Mouse (Mus musculus): ENCODE measurements around the gene Zfyve16. TPM values are rescaled to one million over a fixed set of nuclear protein-coding genes. Genes with fewer than 3 reads are reported as not detected.

The Zfyve16 gene
- total and polyA plus RNA-seq, 2 experiments from 2014 or later = 6.3 to 11.2 TPM

GRCm38 (mm10) chr13:92467891-92468290 is 62.8 kb downstream of the Zfyve16 start:
- H3K4me2 ChIP-seq (ENCODE audit: low read depth, low read length) = no peak overlapping the region
- TF ChIP-seq CTCF (IDR thresholded peaks at IDR 0.05; ENCODE audit: low read depth) = no peak
- TF ChIP-seq EP300 (IDR thresholded peaks at IDR 0.05; ENCODE audit: low read depth) = no peak
- H3K4me1 ChIP-seq (ENCODE audit: control insufficient read depth, insufficient read depth) = no peaks in the 10 kb centered on the region
- no peaks in the 10 kb centered on the region for H3K27me3 ChIP-seq (ENCODE audit: control insufficient read depth, insufficient read depth, low read length)
- WGBS = 59% methylated on average over 9 of the region's 9 CpGs
- H3K9me3 ChIP-seq (replicated peaks; ENCODE audit: control insufficient read depth, low read length) = no peaks in the 10 kb centered on the region
- no peak for ATAC-seq (ENCODE audit: insufficient read depth, low read depth)
- H3K36me3 ChIP-seq (replicated peaks; ENCODE audit: control insufficient read depth, insufficient read depth, low read length) = peaks cover 16% of the 10 kb centered on the region; the same call in 1 of the 2 replicates
- no peak for DNase-seq (ENCODE audit: low spot score)
- H3K27ac ChIP-seq (ENCODE audit: low read depth) = no peak overlapping the region
- H3K9ac ChIP-seq (replicated peaks; ENCODE audit: low read depth, low read length) = no peak overlapping the region
- no peak overlapping the region for H3K4me3 ChIP-seq (ENCODE audit: low read depth, low read length)

GRCm38 (mm10) chr13:92464698-92465097 is 66.0 kb downstream of the Zfyve16 start:
- Histone ChIP-seq H3K9ac (replicated peaks; ENCODE audit: low read depth, low read length) (no peak overlapping the region), H3K4me1 (ENCODE audit: control insufficient read depth, insufficient read depth) (no peaks in the 10 kb centered on the region), H3K9me3 (replicated peaks; ENCODE audit: control insufficient read depth, low read length) (no peaks in the 10 kb centered on the region), H3K27ac (ENCODE audit: low read depth) (no peak overlapping the region), H3K4me2 (ENCODE audit: low read depth, low read length) (no peak overlapping the region), H3K27me3 (ENCODE audit: control insufficient read depth, insufficient read depth, low read length) (no peaks in the 10 kb centered on the region), H3K36me3 (replicated peaks; ENCODE audit: control insufficient read depth, insufficient read depth, low read length) (peaks cover 16% of the 10 kb centered on the region; the same call in 1 of the 2 replicates), H3K4me3 (ENCODE audit: low read depth, low read length) (no peak overlapping the region)
- TF ChIP-seq EP300 (IDR thresholded peaks at IDR 0.05; ENCODE audit: low read depth) = no peak
- no peak for TF ChIP-seq CTCF (IDR thresholded peaks at IDR 0.05; ENCODE audit: low read depth)
- DNase-seq (ENCODE audit: low spot score) (no peak), ATAC-seq (ENCODE audit: insufficient read depth, low read depth) (no peak)
- WGBS = 85% methylated on average over 3 of the region's 3 CpGs

- H3K4me2 ChIP-seq (ENCODE audit: low read depth, low read length) = no peak overlapping the region
- no peak overlapping the region for H3K27ac ChIP-seq (ENCODE audit: low read depth)
- no peaks in the 10 kb centered on the region for H3K27me3 ChIP-seq (ENCODE audit: control insufficient read depth, insufficient read depth, low read length)
- H3K36me3 ChIP-seq (replicated peaks; ENCODE audit: control insufficient read depth, insufficient read depth, low read length) = no peaks in the 10 kb centered on the region
- no peaks in the 10 kb centered on the region for H3K4me1 ChIP-seq (ENCODE audit: control insufficient read depth, insufficient read depth)
- no peak overlapping the region for H3K9ac ChIP-seq (replicated peaks; ENCODE audit: low read depth, low read length)
- WGBS = 77% methylated on average over 7 of the region's 7 CpGs
- TF ChIP-seq CTCF (IDR thresholded peaks at IDR 0.05; ENCODE audit: low read depth) (no peak), EP300 (IDR thresholded peaks at IDR 0.05; ENCODE audit: low read depth) (no peak)
- DNase-seq (ENCODE audit: low spot score) = no peak
- no peak for ATAC-seq (ENCODE audit: insufficient read depth, low read depth)
- no peaks in the 10 kb centered on the region for H3K9me3 ChIP-seq (replicated peaks; ENCODE audit: control insufficient read depth, low read length)
- H3K4me3 ChIP-seq (ENCODE audit: low read depth, low read length) = no peak overlapping the region
Measured at GRCm38 (mm10) chr13:92446872-92447271, 83.8 kb downstream of the Zfyve16 start.

- Histone ChIP-seq H3K9me3 (replicated peaks; ENCODE audit: control insufficient read depth, low read length) (no peaks in the 10 kb centered on the region), H3K27ac (ENCODE audit: low read depth) (no peak overlapping the region), H3K27me3 (ENCODE audit: control insufficient read depth, insufficient read depth, low read length) (no peaks in the 10 kb centered on the region), H3K36me3 (replicated peaks; ENCODE audit: control insufficient read depth, insufficient read depth, low read length) (no peaks in the 10 kb centered on the region), H3K9ac (replicated peaks; ENCODE audit: low read depth, low read length) (no peak overlapping the region), H3K4me2 (ENCODE audit: low read depth, low read length) (no peak overlapping the region), H3K4me3 (ENCODE audit: low read depth, low read length) (no peak overlapping the region), H3K4me1 (ENCODE audit: control insufficient read depth, insufficient read depth) (no peaks in the 10 kb centered on the region)
- DNase-seq (ENCODE audit: low spot score) = no peak
- TF ChIP-seq EP300 (IDR thresholded peaks at IDR 0.05; ENCODE audit: low read depth) (no peak), CTCF (IDR thresholded peaks at IDR 0.05; ENCODE audit: low read depth) (no peak)
- ATAC-seq (ENCODE audit: insufficient read depth, low read depth) = no peak
- WGBS = 74% methylated on average over 13 of the region's 13 CpGs
Measured at GRCm38 (mm10) chr13:92440286-92440685, 90.4 kb downstream of the Zfyve16 start.

GRCm38 (mm10) chr13:92438656-92439055 is 92.0 kb downstream of the Zfyve16 start:
- Histone ChIP-seq H3K27me3 (ENCODE audit: control insufficient read depth, insufficient read depth, low read length) (no peaks in the 10 kb centered on the region), H3K27ac (ENCODE audit: low read depth) (no peak overlapping the region), H3K9ac (replicated peaks; ENCODE audit: low read depth, low read length) (no peak overlapping the region), H3K4me2 (ENCODE audit: low read depth, low read length) (no peak overlapping the region), H3K36me3 (replicated peaks; ENCODE audit: control insufficient read depth, insufficient read depth, low read length) (no peaks in the 10 kb centered on the region), H3K9me3 (replicated peaks; ENCODE audit: control insufficient read depth, low read length) (no peaks in the 10 kb centered on the region), H3K4me1 (ENCODE audit: control insufficient read depth, insufficient read depth) (no peaks in the 10 kb centered on the region), H3K4me3 (ENCODE audit: low read depth, low read length) (no peak overlapping the region)
- WGBS = 79% methylated on average over 10 of the region's 10 CpGs
- DNase-seq (ENCODE audit: low spot score) (no peak), ATAC-seq (ENCODE audit: insufficient read depth, low read depth) (no peak)
- no peak for TF ChIP-seq CTCF (IDR thresholded peaks at IDR 0.05; ENCODE audit: low read depth)
- no peak for TF ChIP-seq EP300 (IDR thresholded peaks at IDR 0.05; ENCODE audit: low read depth)

Other genes with a start within 250 kb of the Zfyve16 start
- gene Gm20379, start 224.9 kb downstream of the Zfyve16 start, total RNA-seq (2014; rRNA removed; ENCODE audit: low replicate concordance) = not detected in 2 replicates
- gene Gm20379, start 224.9 kb downstream of the Zfyve16 start, polyA plus RNA-seq (2015; fragmentation: Nextera tagmentation; extraction: Ambion mirVana) = 0.12 and 0.31 TPM in 2 replicates
- gene Dhfr, start 176.1 kb downstream of the Zfyve16 start, total RNA-seq (2014; rRNA removed; ENCODE audit: low replicate concordance) = 3.2 and 4.1 TPM in 2 replicates
- gene Dhfr, start 176.1 kb downstream of the Zfyve16 start, polyA plus RNA-seq (2015; fragmentation: Nextera tagmentation; extraction: Ambion mirVana) = 4.4 and 5.3 TPM in 2 replicates
- 4.5 and 37.1 TPM in 2 replicates for gene Msh3, start 175.9 kb downstream of the Zfyve16 start, total RNA-seq (2014; rRNA removed; ENCODE audit: low replicate concordance)
- gene Msh3, start 175.9 kb downstream of the Zfyve16 start, polyA plus RNA-seq (2015; fragmentation: Nextera tagmentation; extraction: Ambion mirVana) = 8.5 and 9.4 TPM in 2 replicates
- not detected in 2 replicates for gene Ankrd34b, start 105.0 kb downstream of the Zfyve16 start, total RNA-seq (2014; rRNA removed; ENCODE audit: low replicate concordance)
- 0.03 and 0.07 TPM in 2 replicates for gene Ankrd34b, start 105.0 kb downstream of the Zfyve16 start, polyA plus RNA-seq (2015; fragmentation: Nextera tagmentation; extraction: Ambion mirVana)
- gene Fam151b, start 46.9 kb downstream of the Zfyve16 start, total RNA-seq (2014; rRNA removed; ENCODE audit: low replicate concordance) = 1.3 and 4.0 TPM in 2 replicates
- 0.10 and 0.16 TPM in 2 replicates for gene Fam151b, start 46.9 kb downstream of the Zfyve16 start, polyA plus RNA-seq (2015; fragmentation: Nextera tagmentation; extraction: Ambion mirVana)
- gene Spz1, start 45.3 kb upstream of the Zfyve16 start, total RNA-seq (2014; rRNA removed; ENCODE audit: low replicate concordance) = not detected in 2 replicates
- not detected in 2 replicates for gene Spz1, start 45.3 kb upstream of the Zfyve16 start, polyA plus RNA-seq (2015; fragmentation: Nextera tagmentation; extraction: Ambion mirVana)
- gene Serinc5, start 80.2 kb upstream of the Zfyve16 start, total RNA-seq (2014; rRNA removed; ENCODE audit: low replicate concordance) = 28.2 TPM in 2 replicates
- 9.7 and 9.8 TPM in 2 replicates for gene Serinc5, start 80.2 kb upstream of the Zfyve16 start, polyA plus RNA-seq (2015; fragmentation: Nextera tagmentation; extraction: Ambion mirVana)

Measured in heart, postnatal 0 days (tissue).